Mouse (Mus musculus): ENCODE measurements around the gene Mrpl1. TPM values are rescaled to one million over a fixed set of nuclear protein-coding genes. Genes with fewer than 3 reads are reported as not detected.

The Mrpl1 gene
- 42.5 and 46.2 TPM in 2 replicates for total RNA-seq (2014; fragmentation: Nextera tagmentation)
- 41.9 and 50.9 TPM in 2 replicates for total RNA-seq (2017)
- polyA plus RNA-seq (2012), result 2.6 and 3.1 TPM in 2 replicates

GRCm38 (mm10) chr5:96209459-96209858, at the start of gene Mrpl1:
Mrpl1 (plus strand) TSS chr5:96209493.
- Histone ChIP-seq H3K4me3 (ENCODE audit: low read depth, low read length) (peak within 1 kb of the TSS; percentile 73), H3K9me3 (replicated peaks) (no peaks in the 10 kb centered on the region), H3K27me3 (ENCODE audit: insufficient read depth, low read length) (no peaks in the 10 kb centered on the region), H3K36me3 (replicated peaks) (peaks cover 21% of the 10 kb centered on the region), H3K4me1 (ENCODE audit: insufficient read depth, low read depth, low read length) (peaks cover 28% of the 10 kb centered on the region)
- peak; percentile 17; the same call in 1 of the 2 replicates for ATAC-seq (ENCODE audit: extremely low read depth, insufficient number of reproducible peaks, low FRiP score, poor library complexity, severe bottlenecking)
- TF ChIP-seq GATA2 (IDR thresholded peaks at IDR 0.05; ENCODE audit: borderline replicate concordance, low read depth, low read length) (no peak), CTCF (IDR thresholded peaks at IDR 0.05; ENCODE audit: low read depth, low read length) (no peak), POLR2AphosphoS5 (IDR thresholded peaks at IDR 0.05; ENCODE audit: insufficient replicate concordance, low read depth, low read length) (no peak), TAL1 (conservative IDR thresholded peaks at IDR 0.05; ENCODE audit: low read depth, low read length) (no peak), GATA1 (IDR thresholded peaks at IDR 0.05; ENCODE audit: borderline replicate concordance, low read length) (no peak)
- peak; percentile 7 for DNase-seq (ENCODE audit: low spot score)

DNA sequence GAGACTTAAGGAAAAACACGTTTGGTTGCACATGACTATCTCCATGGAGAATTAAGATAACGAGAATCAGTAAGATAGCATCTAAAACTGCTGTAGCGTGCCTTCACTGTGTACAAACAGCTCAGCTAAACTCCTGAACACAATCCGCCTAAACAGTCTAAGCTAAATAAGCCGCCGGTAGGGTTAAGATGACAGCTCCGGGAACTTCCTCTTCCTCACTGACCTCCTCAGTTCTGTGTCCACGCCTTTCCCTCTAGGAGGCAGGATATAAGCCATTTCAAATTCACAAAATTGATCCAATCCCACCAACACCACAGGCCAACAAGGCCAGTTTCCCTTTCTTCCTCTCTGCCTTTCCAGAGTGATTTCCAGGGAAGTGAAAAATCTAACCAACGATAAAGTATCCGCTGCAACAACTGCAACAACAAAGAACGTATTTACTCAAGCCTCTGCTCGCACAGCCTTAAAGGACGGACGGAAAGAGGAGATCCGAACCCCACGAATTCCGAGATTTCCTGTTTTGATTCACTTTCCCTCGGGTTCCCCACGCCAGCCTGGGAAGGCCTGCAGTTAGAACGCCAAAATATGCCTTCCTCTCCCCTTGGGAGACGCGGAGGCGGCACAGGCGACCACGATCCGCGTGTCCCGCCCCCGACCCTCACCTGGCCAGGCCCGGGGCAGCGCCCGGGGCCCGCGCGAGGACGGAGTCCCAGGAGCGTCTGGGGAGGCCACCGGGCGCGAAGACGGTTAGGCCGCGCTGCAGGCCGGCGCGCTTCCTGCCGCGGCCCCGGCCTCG, 48.6 kb upstream of the Mrpl1 start:
- TF ChIP-seq CTCF (IDR thresholded peaks at IDR 0.05; ENCODE audit: low read depth, low read length) (no peak), GATA1 (IDR thresholded peaks at IDR 0.05; ENCODE audit: borderline replicate concordance, low read length) (no peak), GATA2 (IDR thresholded peaks at IDR 0.05; ENCODE audit: borderline replicate concordance, low read depth, low read length) (no peak), TAL1 (conservative IDR thresholded peaks at IDR 0.05; ENCODE audit: low read depth, low read length) (no peak), POLR2AphosphoS5 (IDR thresholded peaks at IDR 0.05; ENCODE audit: insufficient replicate concordance, low read depth, low read length) (no peak)
- peak; percentile 52 for ATAC-seq (ENCODE audit: extremely low read depth, insufficient number of reproducible peaks, low FRiP score, poor library complexity, severe bottlenecking)
- no peaks in the 10 kb centered on the region for H3K9me3 ChIP-seq (replicated peaks)

GRCm38 (mm10) chr5:96161263-96161577, 48.1 kb upstream of the Mrpl1 start:
- H3K9me3 ChIP-seq (replicated peaks), result peaks cover under 1% of the 10 kb centered on the region
- H3K27me3 ChIP-seq (ENCODE audit: insufficient read depth, low read length), result no peaks in the 10 kb centered on the region
- peaks cover 28% of the 10 kb centered on the region for H3K4me1 ChIP-seq (ENCODE audit: insufficient read depth, low read depth, low read length)
- ATAC-seq (ENCODE audit: extremely low read depth, insufficient number of reproducible peaks, low FRiP score, poor library complexity, severe bottlenecking) (no peak), DNase-seq (ENCODE audit: low spot score) (no peak)
- peaks cover 2% of the 10 kb centered on the region for H3K36me3 ChIP-seq (replicated peaks)
- peak overlapping the region; percentile 97 for H3K4me3 ChIP-seq (ENCODE audit: low read depth, low read length)
- TF ChIP-seq GATA1 (IDR thresholded peaks at IDR 0.05; ENCODE audit: borderline replicate concordance, low read length), result no peak
- TF ChIP-seq CTCF (IDR thresholded peaks at IDR 0.05; ENCODE audit: low read depth, low read length), result no peak
- TF ChIP-seq TAL1 (conservative IDR thresholded peaks at IDR 0.05; ENCODE audit: low read depth, low read length), result no peak
- no peak for TF ChIP-seq GATA2 (IDR thresholded peaks at IDR 0.05; ENCODE audit: borderline replicate concordance, low read depth, low read length)
- TF ChIP-seq POLR2AphosphoS5 (IDR thresholded peaks at IDR 0.05; ENCODE audit: insufficient replicate concordance, low read depth, low read length), result no peak

More for the DNA sequence above, 48.6 kb upstream of the Mrpl1 start:
- Histone ChIP-seq H3K27me3 (ENCODE audit: insufficient read depth, low read length) (no peaks in the 10 kb centered on the region), H3K4me3 (ENCODE audit: low read depth, low read length) (peak overlapping the region; percentile 97), H3K4me1 (ENCODE audit: insufficient read depth, low read depth, low read length) (peaks cover 28% of the 10 kb centered on the region), H3K36me3 (replicated peaks) (peaks cover 2% of the 10 kb centered on the region)
- DNase-seq (ENCODE audit: low spot score), result peak; percentile 50

DNA sequence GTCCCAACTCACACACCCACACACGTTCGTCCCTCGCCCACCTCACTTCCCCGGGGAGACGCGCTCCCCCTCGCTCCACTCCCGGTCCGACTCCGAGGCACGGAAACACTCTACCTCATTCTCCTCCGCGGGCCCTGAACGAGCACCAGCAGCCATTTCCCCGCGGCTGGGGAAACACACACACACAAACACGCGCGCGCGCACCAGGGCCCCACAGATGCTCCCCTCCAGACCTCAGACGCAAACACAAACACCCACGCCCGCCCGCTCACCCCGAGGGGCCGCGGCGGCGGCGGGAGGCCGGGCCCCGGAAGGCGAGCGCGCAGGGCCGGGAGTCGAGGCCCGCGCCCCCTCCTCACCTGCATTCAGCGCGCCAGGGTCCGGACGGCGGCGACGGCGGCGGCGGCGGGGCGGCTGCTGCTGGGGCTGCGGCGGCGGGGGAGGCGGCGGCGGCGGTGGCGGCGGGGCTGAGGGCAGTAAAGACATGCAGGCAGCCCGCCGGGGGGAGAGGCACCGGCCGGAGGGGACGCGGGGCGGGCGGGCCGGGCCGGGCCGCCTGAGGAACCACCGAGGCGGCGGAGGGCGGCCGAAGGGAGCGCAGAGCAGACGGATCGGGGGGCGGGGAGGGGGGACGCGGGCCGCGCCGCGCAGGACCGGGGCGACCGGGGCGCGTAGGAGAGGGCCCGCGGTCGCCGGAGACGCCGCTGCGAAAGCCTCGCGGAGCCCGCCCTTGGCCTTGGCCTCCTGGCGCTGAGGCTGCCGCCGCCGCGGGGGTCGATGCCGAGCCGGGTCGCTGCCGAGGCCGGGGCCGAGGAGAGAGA, 47.5 kb upstream of the Mrpl1 start:
- ATAC-seq (ENCODE audit: extremely low read depth, insufficient number of reproducible peaks, low FRiP score, poor library complexity, severe bottlenecking), result no peak
- H3K9me3 ChIP-seq (replicated peaks), result peaks cover 6% of the 10 kb centered on the region
- H3K27me3 ChIP-seq (ENCODE audit: insufficient read depth, low read length), result no peaks in the 10 kb centered on the region
- TF ChIP-seq CTCF (IDR thresholded peaks at IDR 0.05; ENCODE audit: low read depth, low read length), result no peak
- TF ChIP-seq POLR2AphosphoS5 (IDR thresholded peaks at IDR 0.05; ENCODE audit: insufficient replicate concordance, low read depth, low read length), result no peak
- no peak for TF ChIP-seq TAL1 (conservative IDR thresholded peaks at IDR 0.05; ENCODE audit: low read depth, low read length)
- no peak for TF ChIP-seq GATA1 (IDR thresholded peaks at IDR 0.05; ENCODE audit: borderline replicate concordance, low read length)
- peaks cover 2% of the 10 kb centered on the region for H3K36me3 ChIP-seq (replicated peaks)
- peaks cover 30% of the 10 kb centered on the region for H3K4me1 ChIP-seq (ENCODE audit: insufficient read depth, low read depth, low read length)
- H3K4me3 ChIP-seq (ENCODE audit: low read depth, low read length), result peak overlapping the region; percentile 97
- peak; percentile 30 for DNase-seq (ENCODE audit: low spot score)

DNA sequence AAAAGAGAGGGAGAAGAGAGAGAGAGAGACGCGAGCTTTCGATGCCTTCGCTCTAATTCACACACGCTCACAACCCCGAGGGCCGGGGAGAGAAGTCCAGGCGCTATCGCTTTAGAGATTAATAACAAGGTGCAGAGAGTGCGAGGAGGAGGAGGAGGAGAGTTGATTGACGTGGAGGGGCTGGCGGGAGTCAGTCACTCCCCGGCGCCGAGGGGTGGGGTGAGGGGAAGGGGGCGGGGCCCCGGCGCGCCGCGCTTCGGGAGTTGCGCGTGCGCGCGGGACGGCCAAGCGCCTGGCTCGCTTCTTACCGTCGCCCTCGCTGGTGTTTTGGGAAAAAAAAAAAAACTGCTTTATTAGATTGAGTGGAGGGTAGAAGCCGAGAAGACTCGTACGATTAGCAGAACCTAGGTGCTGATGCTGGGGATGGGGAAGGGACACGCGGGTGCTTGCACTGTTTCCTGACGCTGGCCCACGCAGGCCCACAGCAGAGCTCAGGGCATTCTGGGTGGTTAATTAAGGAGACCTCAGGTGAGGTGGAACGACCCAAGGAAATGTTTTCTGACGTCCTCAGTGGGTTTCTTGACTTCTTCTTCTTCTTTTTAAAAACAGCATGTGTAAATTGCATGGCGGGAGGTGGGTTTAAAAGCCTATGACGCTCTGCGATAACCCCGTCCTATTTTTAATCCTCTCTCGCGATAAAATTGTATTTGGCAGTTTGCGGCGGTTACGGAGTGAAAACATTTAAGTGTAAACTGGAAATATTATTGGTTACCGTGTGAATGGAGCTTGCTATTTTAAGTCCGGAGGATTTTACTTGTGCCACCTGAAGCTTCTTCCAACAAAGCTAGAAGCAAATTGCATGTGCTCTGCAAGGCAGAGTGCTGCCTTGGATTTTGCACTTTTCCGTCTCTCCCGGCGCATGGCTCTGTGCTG, 46.6 kb upstream of the Mrpl1 start:
- Histone ChIP-seq H3K4me3 (ENCODE audit: low read depth, low read length) (peak overlapping the region; percentile 97), H3K4me1 (ENCODE audit: insufficient read depth, low read depth, low read length) (peaks cover 26% of the 10 kb centered on the region), H3K9me3 (replicated peaks) (peaks cover 8% of the 10 kb centered on the region), H3K27me3 (ENCODE audit: insufficient read depth, low read length) (no peaks in the 10 kb centered on the region), H3K36me3 (replicated peaks) (peaks cover 2% of the 10 kb centered on the region)
- TF ChIP-seq POLR2AphosphoS5 (IDR thresholded peaks at IDR 0.05; ENCODE audit: insufficient replicate concordance, low read depth, low read length) (no peak; the same call in 1 of the 2 replicates), GATA2 (IDR thresholded peaks at IDR 0.05; ENCODE audit: borderline replicate concordance, low read depth, low read length) (no peak), GATA1 (IDR thresholded peaks at IDR 0.05; ENCODE audit: borderline replicate concordance, low read length) (no peak), TAL1 (conservative IDR thresholded peaks at IDR 0.05; ENCODE audit: low read depth, low read length) (no peak), CTCF (IDR thresholded peaks at IDR 0.05; ENCODE audit: low read depth, low read length) (no peak)
- ATAC-seq (ENCODE audit: extremely low read depth, insufficient number of reproducible peaks, low FRiP score, poor library complexity, severe bottlenecking) (peak; percentile 75), DNase-seq (ENCODE audit: low spot score) (peak; percentile 91)
